Mouse (Mus musculus) cerebellum, postnatal 4 days (tissue): ENCODE data around the gene Srarp.
A peak's percentile ranks its signal among the peaks of the same experiment; 100 is the strongest.

Experiments
- DNase-seq, 2 experiments: peaks; one replicate each; pipeline ENCODE4 v3.0.0; 2022; ENCODE audit warnings: low spot score in 2 of 2, mixed read lengths in 1 of 2

Gene Srarp

DNA sequence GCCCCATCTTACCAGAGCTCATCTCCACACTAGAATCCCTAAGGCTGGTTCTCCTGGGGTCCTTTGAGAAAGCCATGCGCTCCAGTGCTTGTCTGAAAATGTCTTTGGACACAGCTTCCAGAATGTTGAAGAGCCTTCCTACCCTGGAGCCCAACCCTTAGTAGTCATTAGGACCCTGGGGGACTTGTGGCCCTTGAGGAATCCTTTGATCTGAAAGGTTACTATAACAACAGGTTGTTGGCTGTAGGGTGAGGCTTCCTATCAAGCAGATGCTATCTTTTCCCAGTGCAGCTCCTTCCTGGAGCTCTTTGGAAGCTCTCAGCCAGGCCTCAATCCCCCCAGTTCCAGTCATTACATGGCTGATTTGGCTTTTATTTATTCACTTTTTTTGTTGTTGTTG is at the start of gene Srarp:
Gene Srarp, minus strand, starts transcription at position 132 of the 400 bp plus-strand sequence.
- DNase-seq = no peak

DNA sequence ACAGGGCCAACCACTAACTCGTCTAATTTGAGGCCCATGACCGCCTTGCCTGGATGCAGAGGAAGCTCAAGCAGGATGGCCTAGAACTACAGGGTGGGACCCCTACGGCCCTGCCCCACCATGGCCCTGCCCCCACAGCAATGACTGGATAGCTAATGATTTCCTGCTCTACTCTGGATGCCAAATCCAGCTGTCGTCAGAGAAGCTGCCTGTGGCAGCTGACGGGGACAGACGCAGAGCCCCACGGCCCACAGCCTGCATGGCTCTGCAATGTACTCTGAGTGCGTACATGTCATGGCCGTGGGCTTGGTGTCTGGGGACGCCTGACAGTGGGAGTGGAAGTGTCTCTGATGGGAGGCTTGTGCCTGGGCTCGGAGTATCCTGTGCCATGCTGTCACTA is 48.2 kb upstream of the Srarp start:
- no peak for DNase-seq

DNA sequence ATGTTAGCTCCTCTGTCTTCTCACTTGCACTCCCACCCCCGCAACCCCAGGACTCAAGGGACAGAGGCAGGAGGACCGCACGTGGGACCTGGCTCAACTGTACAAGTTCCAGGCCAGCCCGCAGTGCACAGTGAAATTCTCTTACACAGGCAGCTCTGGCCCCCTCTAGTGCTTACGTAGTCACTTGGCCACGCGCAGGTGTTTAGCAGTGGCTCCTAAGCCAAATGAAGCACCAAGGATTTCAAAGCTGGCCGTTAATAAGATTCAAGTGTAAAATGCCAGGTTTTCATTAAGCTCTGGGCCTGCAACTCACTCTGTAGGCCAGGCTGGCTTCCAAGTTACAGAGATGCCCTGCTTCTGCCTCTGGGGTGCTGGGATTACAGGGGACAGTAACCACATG is 43.5 kb upstream of the Srarp start:
- DNase-seq = no peak

DNA sequence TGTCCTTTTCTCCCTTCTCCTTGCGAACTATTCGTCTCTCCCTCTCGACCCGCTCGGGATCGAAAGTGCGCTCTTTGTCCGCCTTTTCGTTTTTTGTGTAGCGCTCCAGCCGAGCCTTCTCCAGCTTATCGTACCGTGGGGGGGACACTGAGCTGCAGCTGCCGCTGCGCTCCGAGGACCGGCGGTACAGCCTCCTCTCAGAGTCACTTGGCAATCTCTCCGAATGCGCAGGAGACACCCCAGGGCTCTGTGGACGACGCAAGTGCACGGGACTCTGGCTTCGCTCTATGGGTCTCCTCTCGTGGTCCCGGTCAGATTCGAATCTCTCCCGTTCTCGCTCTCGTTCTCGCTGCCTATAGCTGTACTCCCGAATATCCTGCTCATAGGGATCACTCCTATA is 42.9 kb upstream of the Srarp start:
- DNase-seq = no peak

GRCm38 (mm10) chr4:141478225-141478624 is 42.3 kb upstream of the Srarp start:
- peak in 1 of 2 experiments; percentile 53 for DNase-seq

- DNase-seq = peak in 1 of 2 experiments; percentile 89
Measured at GRCm38 (mm10) chr4:141477681-141478102, 41.8 kb upstream of the Srarp start.

- no peak for DNase-seq
Measured at GRCm38 (mm10) chr4:141474431-141474830, 38.5 kb upstream of the Srarp start.

DNA sequence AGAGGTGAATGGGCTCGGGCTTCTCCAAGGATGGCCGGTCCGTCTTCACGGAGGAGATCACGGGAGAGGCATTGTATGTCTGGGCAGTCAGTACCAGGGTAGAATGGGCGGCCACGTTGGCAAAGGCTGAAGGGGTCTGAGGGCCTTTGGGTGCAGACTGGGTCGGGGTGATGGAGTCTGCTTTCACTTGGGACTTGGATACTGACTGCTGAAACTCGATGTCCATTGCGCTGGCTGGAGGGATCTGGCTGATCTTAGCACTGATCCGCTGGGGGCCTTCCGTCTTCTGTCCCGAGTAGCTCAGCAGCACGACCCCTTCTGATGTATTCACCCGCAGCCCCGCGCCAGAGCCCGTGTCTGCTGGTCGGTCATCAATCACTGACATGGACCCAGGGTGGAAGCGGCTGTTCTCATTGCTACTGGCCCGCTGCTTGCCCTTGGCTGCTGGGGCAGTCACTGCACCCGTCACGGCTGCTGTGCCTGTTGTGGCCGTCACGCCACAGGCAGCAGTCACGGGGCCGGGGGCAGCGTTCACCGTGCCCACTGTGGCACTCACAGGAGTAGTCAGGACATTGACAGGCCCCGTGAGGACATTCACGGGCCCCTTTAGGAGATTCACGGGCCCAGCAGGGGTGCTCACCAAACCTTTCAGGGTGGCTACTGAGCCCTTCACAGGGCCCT is 36.9 kb upstream of the Srarp start:
- DNase-seq = no peak

- DNase-seq = no peak
Measured at GRCm38 (mm10) chr4:141471491-141471890, 35.6 kb upstream of the Srarp start.

- DNase-seq = no peak
Measured at GRCm38 (mm10) chr4:141469343-141469742, 33.4 kb upstream of the Srarp start.

DNA sequence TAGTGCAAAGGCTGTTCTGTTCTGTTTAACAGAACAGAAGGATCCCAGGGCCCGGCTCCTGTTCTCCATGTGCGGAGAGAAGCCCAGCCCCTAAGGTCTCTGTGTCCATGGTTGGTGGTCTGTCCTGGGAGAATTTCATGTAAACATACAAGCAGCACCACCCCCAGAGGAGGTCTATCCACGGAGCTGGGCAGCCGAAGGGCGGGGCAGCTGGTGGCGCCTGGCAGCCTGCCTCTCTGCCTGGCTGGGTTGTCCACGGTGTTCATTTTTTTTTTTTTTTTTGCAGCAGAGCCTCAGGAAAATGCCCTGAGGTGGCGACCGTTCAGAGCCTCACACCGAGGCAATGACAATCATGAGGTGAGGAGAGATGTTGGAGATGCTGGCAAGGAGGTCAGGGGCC is 32.7 kb upstream of the Srarp start:
- DNase-seq = no peak

DNA sequence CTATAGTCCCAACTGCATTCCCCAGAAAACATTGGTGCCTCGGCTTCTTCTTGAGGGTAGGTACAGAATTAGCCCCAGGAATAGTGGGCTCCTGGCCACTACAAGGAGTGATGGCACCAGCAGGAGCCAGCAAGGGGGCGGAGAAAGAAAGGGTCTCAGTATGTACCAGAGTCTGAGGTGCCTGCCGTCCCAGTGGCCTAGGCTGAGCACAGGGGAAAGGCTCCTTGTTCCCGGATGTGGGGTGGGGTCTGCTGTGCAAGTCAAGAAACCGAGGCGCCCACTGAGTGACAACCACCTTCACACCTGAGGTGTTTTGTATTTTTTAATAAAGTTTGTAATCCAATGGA is 31.6 kb upstream of the Srarp start:
- DNase-seq = no peak

DNA sequence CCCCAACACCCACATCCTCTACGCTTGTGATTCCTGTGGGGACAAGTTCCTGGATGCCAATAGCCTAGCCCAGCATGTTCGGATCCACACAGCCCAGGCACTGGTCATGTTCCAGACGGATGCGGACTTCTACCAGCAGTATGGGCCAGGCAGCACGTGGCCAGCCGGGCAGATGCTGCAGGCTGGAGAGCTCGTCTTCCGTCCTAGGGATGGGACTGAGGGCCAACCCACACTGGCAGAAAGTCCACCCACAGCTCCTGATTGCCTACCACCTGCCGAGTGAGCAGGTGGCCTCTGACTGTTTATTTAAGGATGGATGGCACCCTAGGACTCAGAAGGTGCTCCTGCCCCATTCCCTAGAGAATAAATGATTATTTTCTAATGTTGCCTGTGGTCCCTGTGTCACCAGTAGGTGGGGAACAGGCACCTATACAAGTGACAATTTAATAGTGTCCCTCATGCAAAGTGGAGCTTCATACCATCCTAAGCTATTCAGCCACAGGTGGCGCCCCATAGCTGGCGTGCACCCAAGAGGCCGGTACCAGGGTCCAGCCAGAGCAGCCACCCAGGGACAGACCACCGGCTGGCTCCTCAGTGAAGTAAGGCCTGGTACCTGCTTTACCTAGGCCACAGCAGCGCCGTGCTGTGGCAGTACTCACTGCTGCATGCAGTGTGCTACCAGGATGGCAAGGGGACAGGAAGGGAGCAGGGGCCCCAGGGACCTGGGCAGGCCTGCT is 31.1 kb upstream of the Srarp start:
- DNase-seq = no peak

GRCm38 (mm10) chr4:141466289-141466795 is 30.4 kb upstream of the Srarp start:
- no peak for DNase-seq

- DNase-seq = no peak
Measured at GRCm38 (mm10) chr4:141465512-141466288, 29.8 kb upstream of the Srarp start.

DNA sequence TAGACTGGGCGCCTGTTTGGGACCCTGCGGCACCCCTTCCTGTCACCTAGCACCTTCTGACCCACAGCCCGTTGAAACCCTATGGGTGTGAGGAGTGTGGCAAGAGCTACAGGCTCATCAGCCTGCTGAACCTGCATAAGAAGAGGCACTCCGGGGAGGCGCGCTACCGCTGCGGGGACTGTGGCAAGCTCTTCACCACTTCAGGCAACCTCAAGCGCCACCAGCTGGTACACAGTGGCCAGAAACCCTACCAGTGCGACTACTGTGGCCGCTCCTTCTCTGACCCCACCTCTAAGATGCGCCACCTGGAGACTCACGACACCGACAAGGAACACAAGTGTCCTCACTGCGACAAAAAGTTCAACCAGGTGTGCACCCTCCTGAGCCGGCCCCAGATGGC is 28.8 kb upstream of the Srarp start:
- DNase-seq = no peak

GRCm38 (mm10) chr4:141463472-141463871 is 27.6 kb upstream of the Srarp start:
- no peak for DNase-seq

- no peak for DNase-seq
Measured at GRCm38 (mm10) chr4:141461576-141461975, 25.7 kb upstream of the Srarp start.

DNA sequence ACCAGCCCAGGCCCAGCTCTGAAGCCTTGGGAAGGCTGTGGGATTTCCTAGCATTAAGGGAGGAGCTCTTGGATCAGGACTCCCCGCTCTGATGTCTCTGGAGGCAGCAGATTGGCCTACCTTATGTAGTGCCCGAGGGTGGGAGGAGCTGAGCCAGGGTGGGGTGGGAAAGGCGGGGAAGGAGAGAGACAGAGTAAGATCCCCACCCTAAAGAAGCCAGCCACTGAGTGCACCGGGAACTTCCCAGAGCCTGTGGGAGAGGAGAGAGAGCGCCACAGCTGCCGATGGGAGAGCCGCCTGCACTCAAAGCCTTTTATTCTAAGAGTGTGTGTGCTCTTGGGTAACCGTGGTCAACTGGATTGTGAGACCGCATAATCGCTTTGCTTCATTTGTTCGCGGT is 25.2 kb upstream of the Srarp start:
- DNase-seq = no peak

DNA sequence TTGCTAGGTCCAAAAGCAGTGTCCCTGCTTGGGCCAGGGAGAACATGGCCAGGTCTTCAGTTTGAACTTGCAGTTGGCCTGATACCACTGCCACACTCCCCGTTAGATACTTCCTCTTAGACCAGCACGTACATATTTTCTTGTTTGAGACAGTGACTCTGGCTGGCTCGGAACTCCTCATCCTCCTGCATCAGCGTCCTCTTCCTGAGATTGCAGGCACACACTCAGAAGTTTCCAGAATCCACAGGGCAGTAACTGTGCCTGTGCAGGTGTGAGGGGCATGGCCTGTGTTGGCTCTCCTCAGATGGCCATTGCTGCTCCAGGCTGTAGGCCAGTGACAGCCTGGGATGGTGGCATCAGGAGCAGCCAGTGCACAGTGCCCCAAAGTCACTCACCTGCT is 24.6 kb upstream of the Srarp start:
- DNase-seq = no peak

- DNase-seq = no peak
Measured at GRCm38 (mm10) chr4:141459766-141460165, 23.9 kb upstream of the Srarp start.

DNA sequence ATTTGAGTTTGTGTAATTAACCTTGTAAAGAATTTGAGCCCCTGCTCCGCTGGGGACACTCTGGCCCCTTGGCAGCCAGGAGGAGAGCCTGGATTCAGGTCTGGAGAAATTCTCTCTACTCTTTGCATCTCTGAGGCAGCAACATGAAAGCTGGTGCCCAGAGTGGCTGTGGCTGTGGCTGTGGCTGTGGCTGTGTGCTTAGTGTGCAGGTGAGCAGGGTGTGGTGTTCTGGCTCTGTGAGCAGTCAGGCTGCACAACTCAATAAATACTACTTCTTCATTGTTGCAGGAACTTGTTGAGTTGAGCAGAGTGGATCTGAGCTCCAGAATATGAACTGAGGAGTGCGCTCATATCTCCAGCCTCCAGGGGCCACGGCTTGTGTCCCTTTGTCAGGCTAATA is 23.0 kb upstream of the Srarp start:
- DNase-seq = no peak

DNA sequence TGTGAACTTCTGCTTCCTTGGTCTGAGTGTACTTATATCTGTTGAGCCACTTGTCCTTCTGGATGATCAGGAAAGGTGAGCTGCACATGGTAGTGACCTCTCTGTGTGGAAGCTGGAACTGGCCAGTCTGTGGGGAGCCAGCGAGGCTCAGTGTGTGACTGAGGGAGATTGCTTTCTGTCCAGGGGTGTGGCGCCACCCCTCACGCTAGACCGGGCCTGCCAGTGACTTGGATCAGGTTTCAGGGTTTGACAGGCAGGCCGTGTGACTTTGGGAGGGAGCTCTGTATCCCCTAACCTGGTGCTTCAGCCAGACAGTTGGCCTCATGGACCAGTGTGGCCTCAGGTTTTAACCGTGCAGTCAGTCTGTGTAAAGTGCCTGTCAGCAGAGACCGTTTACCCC is 22.3 kb upstream of the Srarp start:
- DNase-seq = no peak
